Mouse (Mus musculus) WW6 (cell line): Measurements from ENCODE around the gene Esrp2.
A peak's percentile ranks its signal among the peaks of the same experiment; 100 is the strongest.

Experiments
- DNase-seq: peaks from one replicate; pipeline ENCODE4 v3.0.0-alpha.2; 2013; ENCODE audit warnings: low read depth, low spot score

Esrp2 gene

DNA sequence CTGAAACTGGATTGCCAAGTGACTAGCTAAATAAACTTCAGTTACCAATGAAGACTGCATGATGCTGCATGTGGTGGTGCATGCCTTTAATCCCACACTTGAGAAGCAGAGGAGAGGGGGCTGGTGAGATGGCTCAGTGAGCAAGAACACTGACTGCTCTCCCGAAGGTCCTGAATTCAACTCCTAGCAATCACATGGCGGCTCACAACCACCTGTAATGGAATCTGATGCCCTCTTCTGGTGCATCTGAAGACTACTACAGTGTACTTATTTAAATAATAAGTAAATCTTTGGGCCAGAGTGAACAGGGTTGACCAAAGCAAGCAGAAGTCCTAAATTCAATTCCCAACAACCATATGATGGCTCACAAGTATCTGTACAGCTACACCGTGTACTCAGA is 13.3 kb downstream of the Esrp2 start:
- no peak for DNase-seq

DNA sequence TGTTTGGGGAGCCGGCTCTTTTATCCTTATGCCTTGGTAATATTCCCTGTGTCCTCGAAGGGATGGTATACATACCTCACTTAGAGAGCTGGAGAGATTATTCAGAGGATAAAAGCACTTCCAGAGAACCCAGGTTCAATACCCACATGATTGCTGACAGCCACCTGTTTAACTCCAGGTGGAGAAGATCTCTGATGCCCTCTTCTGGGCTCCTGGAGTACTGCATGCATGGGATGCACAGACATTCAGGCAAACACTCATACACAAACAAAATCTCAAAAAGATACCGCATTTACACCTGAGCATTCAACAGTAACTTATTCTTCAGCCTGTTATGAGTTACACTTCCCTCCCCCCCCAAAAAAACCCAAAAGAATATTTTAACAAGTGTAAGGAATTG is 20.9 kb downstream of the Esrp2 start:
- peak; percentile 57 for DNase-seq

DNA sequence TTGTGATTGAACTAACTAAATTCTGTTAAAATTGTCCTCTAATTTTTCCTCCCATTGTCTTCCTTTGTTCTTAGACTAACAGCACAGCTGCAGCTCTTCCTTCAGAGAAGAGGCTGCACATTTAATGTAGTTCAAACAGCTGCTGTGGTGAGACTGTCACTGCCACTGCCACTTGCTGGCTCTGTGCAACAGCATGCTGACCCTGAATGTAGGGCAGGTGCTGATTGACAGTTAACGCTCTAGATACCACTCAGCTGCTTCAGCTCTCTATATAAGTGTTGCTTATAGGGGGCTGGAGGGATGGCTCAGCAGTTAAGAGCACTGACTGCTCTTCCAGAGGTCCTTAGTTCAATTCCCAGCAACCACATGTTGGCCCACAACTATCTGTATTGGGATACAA is 24.3 kb downstream of the Esrp2 start:
- no peak for DNase-seq

GRCm38 (mm10) chr8:106112041-106112440 is 24.7 kb downstream of the Esrp2 start:
- DNase-seq, result no peak

- no peak for DNase-seq
Measured at GRCm38 (mm10) chr8:106108729-106109128, 28.0 kb downstream of the Esrp2 start.

DNA sequence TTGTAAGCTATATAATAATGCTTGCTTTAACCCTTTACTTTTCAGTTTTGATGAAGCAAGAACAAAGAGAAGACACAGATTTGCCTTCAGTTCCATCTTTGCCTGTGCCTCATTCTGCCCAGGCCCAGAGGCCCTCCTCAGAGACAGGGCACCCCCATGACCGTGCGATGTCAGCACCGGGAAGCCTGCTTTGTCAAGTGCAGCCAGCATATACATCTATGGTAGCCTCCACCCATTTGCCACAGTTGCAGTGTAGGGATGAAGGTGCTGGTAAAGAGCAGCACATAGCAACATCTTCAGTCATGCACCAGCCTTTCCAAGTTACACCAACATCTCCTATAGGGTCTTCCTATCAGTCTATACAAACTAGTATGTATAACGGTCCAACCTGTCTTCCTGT is 28.7 kb downstream of the Esrp2 start:
- no peak for DNase-seq

DNA sequence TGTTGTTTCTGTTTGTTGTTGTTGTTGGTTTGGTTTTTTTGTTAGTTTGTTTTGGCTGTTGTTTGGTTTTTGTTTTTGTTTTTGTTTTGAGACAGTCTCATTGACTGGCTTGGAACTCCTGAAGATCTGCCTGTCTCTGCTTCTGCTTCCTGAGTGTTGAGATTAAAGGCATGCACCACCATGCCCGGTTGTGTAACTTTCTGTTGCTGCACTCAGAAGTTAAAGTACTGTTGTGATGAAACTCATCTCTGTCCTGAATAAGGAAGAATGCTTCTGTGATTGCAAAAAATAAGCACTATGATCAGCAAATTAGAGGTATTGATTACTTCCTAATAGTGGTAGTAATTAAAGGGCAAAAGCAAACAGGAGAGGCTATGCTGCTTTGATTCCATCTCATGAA is 30.6 kb downstream of the Esrp2 start:
- no peak for DNase-seq

DNA sequence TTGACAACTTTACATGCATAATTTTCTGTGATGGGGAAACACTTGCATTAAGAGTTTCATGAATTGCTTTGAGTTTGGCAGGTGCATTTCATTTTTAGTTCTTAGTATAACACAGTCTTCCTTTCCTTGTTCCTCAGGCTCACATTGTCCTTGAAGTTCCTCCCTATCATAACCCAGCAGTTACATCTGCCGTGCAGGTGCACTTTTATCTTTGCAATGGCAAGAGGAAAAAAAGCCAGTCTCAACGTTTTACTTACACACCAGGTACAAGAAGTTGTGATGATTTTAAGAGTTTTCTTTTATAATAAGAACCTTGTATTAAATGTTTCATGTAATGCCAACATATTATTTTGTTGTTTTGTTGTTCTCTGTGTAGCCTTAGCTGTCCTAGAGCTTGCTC is 32.9 kb downstream of the Esrp2 start:
- no peak for DNase-seq

- no peak for DNase-seq
Measured at GRCm38 (mm10) chr8:106102321-106102720, 34.5 kb downstream of the Esrp2 start.
